Mouse (Mus musculus) neural tube, embryonic 12.5 days (tissue): ENCODE measurements around the gene Rpap1. TPM values are rescaled to one million over a fixed set of nuclear protein-coding genes. Genes with fewer than 3 reads are reported as not detected.

Experiments
- ATAC-seq: fragments of 200-750 bp; cut with Nextera tagmentation; 2 replicates; pipeline ENCODE4 v1.8.0; 2017; ENCODE audit warnings: low read depth, mild to moderate bottlenecking, moderate TSS enrichment, moderate library complexity; ENCODE audit not compliant: low FRiP score
- H3K27ac ChIP-seq: fragments of 300-500 bp; sonication (generic); 2 replicates; pipeline ENCODE4 v1.5.1; 2016
- H3K27me3 ChIP-seq: fragments of 300-500 bp; sonication (generic); replicated peaks from 2 replicates; pipeline ENCODE4 v1.6.1; 2016; ENCODE audit warnings: mild to moderate bottlenecking
- H3K36me3 ChIP-seq: fragments of 300-500 bp; sonication (generic); 2 replicates; pipeline ENCODE4 v1.6.1; 2016; ENCODE audit warnings: mild to moderate bottlenecking
- H3K4me1 ChIP-seq: fragments of 300-500 bp; sonication (generic); 2 replicates; pipeline ENCODE4 v1.6.1; 2016
- H3K4me2 ChIP-seq: fragments of 300-500 bp; sonication (generic); replicated peaks from 2 replicates; pipeline ENCODE4 v1.6.1; 2016; ENCODE audit warnings: mild to moderate bottlenecking
- H3K4me3 ChIP-seq: fragments of 300-500 bp; sonication (generic); 2 replicates; pipeline ENCODE4 v1.5.1; 2016
- H3K9ac ChIP-seq: fragments of 300-500 bp; sonication (generic); 2 replicates; pipeline ENCODE4 v1.6.1; 2016; ENCODE audit warnings: mild to moderate bottlenecking
- H3K9me3 ChIP-seq: fragments of 300-500 bp; sonication (generic); 2 replicates; pipeline ENCODE4 v1.6.1; 2016; ENCODE audit warnings: mild to moderate bottlenecking
- WGBS: fragments of 180-500 bp; shearing (Covaris S2); methylation state at CpG from one replicate; pipeline ENCODE4 v1.1.7; 2016; 5-methylcytosine and 5-hydroxymethylcytosine counted together
- polyA plus RNA-seq: library from polyadenylated mRNA; unstranded; fragments of >200 nt; fragmentation: Nextera tagmentation; extraction: Ambion mirVana; gene quantifications from 2 replicates; pipeline ENCODE4 v1.2.1, GENCODE M21; 2016

Gene Rpap1
- 28.8 and 29.4 TPM in 2 replicates for polyA plus RNA-seq

GRCm38 (mm10) chr2:119787206-119787883, at the start of gene Rpap1:
Gene Rpap1, minus strand, starts transcription at chr2:119787537.
- H3K4me2 ChIP-seq = peak within 1 kb of the TSS; percentile 77
- no peaks in the 10 kb centered on the region for H3K9me3 ChIP-seq
- H3K4me1 ChIP-seq = peaks cover 8% of the 10 kb centered on the region
- peak within 1 kb of the TSS; percentile 67 for H3K27ac ChIP-seq
- H3K9ac ChIP-seq = peak within 1 kb of the TSS; percentile 67
- peak; percentile 96 for ATAC-seq
- H3K27me3 ChIP-seq = no peaks in the 10 kb centered on the region
- peaks cover 14% of the 10 kb centered on the region for H3K36me3 ChIP-seq
- peak within 1 kb of the TSS; percentile 57 for H3K4me3 ChIP-seq
- WGBS = under 1% methylated on average over 44 of the region's 44 CpGs

- Histone ChIP-seq H3K27ac (no peak overlapping the region), H3K27me3 (no peaks in the 10 kb centered on the region), H3K4me2 (no peak overlapping the region), H3K36me3 (no peaks in the 10 kb centered on the region), H3K9ac (no peak overlapping the region), H3K4me3 (no peak overlapping the region), H3K9me3 (no peaks in the 10 kb centered on the region), H3K4me1 (no peaks in the 10 kb centered on the region)
- ATAC-seq = no peak
- WGBS = 92% methylated on average over 4 of the region's 4 CpGs
Measured at GRCm38 (mm10) chr2:119834231-119834630, 46.9 kb upstream of the Rpap1 start.

- ATAC-seq = no peak
- 69% methylated on average over 2 of the region's 2 CpGs for WGBS
Measured at GRCm38 (mm10) chr2:119830579-119830978, 43.2 kb upstream of the Rpap1 start.

GRCm38 (mm10) chr2:119821136-119821535, 33.8 kb upstream of the Rpap1 start:
- no peak overlapping the region for H3K9ac ChIP-seq
- H3K27ac ChIP-seq = no peak overlapping the region
- no peaks in the 10 kb centered on the region for H3K9me3 ChIP-seq
- no peak for ATAC-seq
- no peak overlapping the region for H3K4me2 ChIP-seq
- H3K4me1 ChIP-seq = no peaks in the 10 kb centered on the region
- H3K27me3 ChIP-seq = no peaks in the 10 kb centered on the region
- WGBS = 77% methylated on average over 9 of the region's 9 CpGs
- peaks cover 11% of the 10 kb centered on the region for H3K36me3 ChIP-seq
- H3K4me3 ChIP-seq = no peak overlapping the region

More at GRCm38 (mm10) chr2:119830579-119830978, 43.2 kb upstream of the Rpap1 start:
- Histone ChIP-seq H3K9me3 (no peaks in the 10 kb centered on the region), H3K4me2 (no peak overlapping the region), H3K36me3 (no peaks in the 10 kb centered on the region), H3K27ac (no peak overlapping the region), H3K27me3 (no peaks in the 10 kb centered on the region), H3K4me3 (no peak overlapping the region), H3K9ac (no peak overlapping the region), H3K4me1 (no peaks in the 10 kb centered on the region)

- Histone ChIP-seq H3K4me2 (no peak overlapping the region), H3K27ac (no peak overlapping the region), H3K27me3 (no peaks in the 10 kb centered on the region), H3K4me1 (no peaks in the 10 kb centered on the region), H3K9me3 (no peaks in the 10 kb centered on the region), H3K4me3 (no peak overlapping the region), H3K36me3 (peaks cover 12% of the 10 kb centered on the region), H3K9ac (no peak overlapping the region)
- ATAC-seq = no peak
- WGBS = 67% methylated on average over 9 of the region's 9 CpGs
Measured at GRCm38 (mm10) chr2:119818668-119819272, 31.4 kb upstream of the Rpap1 start.

GRCm38 (mm10) chr2:119817047-119817446, 29.7 kb upstream of the Rpap1 start:
- no peak for ATAC-seq
- no peaks in the 10 kb centered on the region for H3K27me3 ChIP-seq
- H3K4me1 ChIP-seq = no peaks in the 10 kb centered on the region
- no peaks in the 10 kb centered on the region for H3K9me3 ChIP-seq
- peaks cover 23% of the 10 kb centered on the region for H3K36me3 ChIP-seq
- H3K4me2 ChIP-seq = no peak overlapping the region
- H3K27ac ChIP-seq = no peak overlapping the region
- no peak overlapping the region for H3K4me3 ChIP-seq
- WGBS = 93% methylated on average over 5 of the region's 5 CpGs
- no peak overlapping the region for H3K9ac ChIP-seq

- Histone ChIP-seq H3K27ac (no peak overlapping the region), H3K36me3 (peaks cover 27% of the 10 kb centered on the region), H3K9ac (no peak overlapping the region), H3K27me3 (no peaks in the 10 kb centered on the region), H3K4me3 (no peak overlapping the region), H3K9me3 (no peaks in the 10 kb centered on the region), H3K4me2 (no peak overlapping the region), H3K4me1 (no peaks in the 10 kb centered on the region)
- no peak for ATAC-seq
- WGBS = 97% methylated on average over 13 of the region's 13 CpGs
Measured at GRCm38 (mm10) chr2:119816611-119817010, 29.3 kb upstream of the Rpap1 start.

- H3K36me3 ChIP-seq = peaks cover 44% of the 10 kb centered on the region
- no peak overlapping the region for H3K9ac ChIP-seq
- no peaks in the 10 kb centered on the region for H3K4me1 ChIP-seq
- no peak overlapping the region for H3K4me3 ChIP-seq
- no peak overlapping the region for H3K27ac ChIP-seq
- no peaks in the 10 kb centered on the region for H3K9me3 ChIP-seq
- no peaks in the 10 kb centered on the region for H3K27me3 ChIP-seq
- WGBS = 68% methylated on average over 7 of the region's 7 CpGs
- ATAC-seq = no peak
- H3K4me2 ChIP-seq = no peak overlapping the region
Measured at GRCm38 (mm10) chr2:119814376-119814933, 27.1 kb upstream of the Rpap1 start.

GRCm38 (mm10) chr2:119811490-119812146, 24.3 kb upstream of the Rpap1 start:
- WGBS = 89% methylated on average over 14 of the region's 14 CpGs

GRCm38 (mm10) chr2:119810890-119811289, 23.6 kb upstream of the Rpap1 start:
- no peak overlapping the region for H3K4me3 ChIP-seq
- H3K36me3 ChIP-seq = peaks cover 46% of the 10 kb centered on the region
- no peak overlapping the region for H3K27ac ChIP-seq
- ATAC-seq = no peak
- H3K9ac ChIP-seq = no peak overlapping the region
- H3K4me1 ChIP-seq = 0 out of 2 replicates have a peak, but pooled peaks cover 3% of the 10 kb centered on the region
- WGBS = 83% methylated on average over 12 of the region's 12 CpGs
- H3K27me3 ChIP-seq = no peaks in the 10 kb centered on the region
- no peaks in the 10 kb centered on the region for H3K9me3 ChIP-seq
- H3K4me2 ChIP-seq = no peak overlapping the region

More at GRCm38 (mm10) chr2:119811490-119812146, 24.3 kb upstream of the Rpap1 start:
- no peak for ATAC-seq
- Histone ChIP-seq H3K4me1 (0 out of 2 replicates have a peak, but pooled peaks cover 3% of the 10 kb centered on the region), H3K4me2 (no peak overlapping the region), H3K27me3 (no peaks in the 10 kb centered on the region), H3K9me3 (no peaks in the 10 kb centered on the region), H3K9ac (no peak overlapping the region), H3K27ac (no peak overlapping the region), H3K36me3 (peaks cover 47% of the 10 kb centered on the region), H3K4me3 (no peak overlapping the region)

GRCm38 (mm10) chr2:119808881-119809280, 21.5 kb upstream of the Rpap1 start:
- Histone ChIP-seq H3K9me3 (no peaks in the 10 kb centered on the region), H3K27me3 (no peaks in the 10 kb centered on the region; the same call in 1 of the 2 replicates), H3K4me3 (no peak overlapping the region), H3K4me2 (no peak overlapping the region), H3K27ac (no peak overlapping the region), H3K4me1 (peaks cover 14% of the 10 kb centered on the region), H3K36me3 (peaks cover 48% of the 10 kb centered on the region), H3K9ac (no peak overlapping the region)
- no peak for ATAC-seq
- 33% methylated on average over 4 of the region's 4 CpGs for WGBS

- H3K36me3 ChIP-seq = peaks cover 45% of the 10 kb centered on the region
- no peaks in the 10 kb centered on the region; the same call in 1 of the 2 replicates for H3K27me3 ChIP-seq
Measured at GRCm38 (mm10) chr2:119808438-119808837, 21.1 kb upstream of the Rpap1 start.

More at GRCm38 (mm10) chr2:119808438-119808837, 21.1 kb upstream of the Rpap1 start:
- no peak overlapping the region for H3K4me3 ChIP-seq
- H3K9me3 ChIP-seq = no peaks in the 10 kb centered on the region
- no peak overlapping the region for H3K27ac ChIP-seq
- no peak overlapping the region for H3K4me2 ChIP-seq
- no peak overlapping the region for H3K9ac ChIP-seq
- WGBS = 21% methylated on average over 4 of the region's 4 CpGs
- no peak for ATAC-seq
- H3K4me1 ChIP-seq = peaks cover 18% of the 10 kb centered on the region
